Mouse (Mus musculus) spleen, postnatal 4 days (tissue): Measurements from ENCODE around the gene Iars2.

ENCODE experiments used
- DNase-seq, 2 experiments: peaks; one replicate each; pipeline ENCODE4 v3.0.0; 2022; ENCODE audit warnings: low spot score in 2 of 2

The Iars2 gene

DNA sequence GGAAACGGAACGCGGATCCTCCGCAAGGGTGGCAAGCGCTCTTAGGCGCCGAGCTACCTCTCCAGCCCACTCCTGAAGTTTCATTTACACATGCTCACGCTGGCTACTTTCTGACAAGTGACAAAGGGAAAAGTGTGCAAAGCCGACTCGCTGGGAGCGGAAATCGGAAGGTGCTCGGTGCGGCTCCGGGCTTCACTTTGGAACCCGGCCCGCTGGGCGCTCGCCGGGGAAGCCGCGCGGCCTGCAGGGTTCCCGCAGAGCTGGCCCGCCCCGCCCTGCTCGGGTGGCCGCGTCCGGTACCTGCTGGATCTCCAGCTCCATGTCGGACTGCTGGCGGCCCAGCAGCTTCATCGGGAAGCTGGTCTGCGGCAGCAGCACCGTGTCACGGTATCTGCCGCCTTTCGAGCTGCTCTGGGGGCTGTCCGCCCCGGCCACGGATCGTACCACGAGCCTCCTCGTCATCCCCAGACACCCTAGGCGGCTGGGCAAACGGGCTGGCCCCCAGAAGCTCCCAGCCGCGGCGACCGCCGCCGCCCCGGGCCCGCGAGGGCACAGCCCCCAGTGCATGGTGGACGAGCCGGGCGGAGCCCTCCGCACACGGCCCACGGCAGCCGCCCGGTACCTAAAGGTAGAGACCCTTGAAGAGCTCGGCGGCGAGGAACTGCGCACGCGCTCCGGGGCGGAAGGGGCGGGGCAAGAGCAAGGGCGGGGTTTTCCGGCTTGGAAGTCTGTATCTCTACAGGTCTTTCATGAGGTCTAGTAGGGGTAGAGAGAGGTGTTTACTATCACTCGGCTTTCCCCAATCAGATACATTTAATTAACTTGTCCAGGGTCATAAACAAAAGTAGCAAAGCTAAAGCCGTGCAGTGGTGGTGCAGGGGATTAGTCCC, at the start of gene Iars2:
Gene Iars2 (minus strand): TSS at position 676 of the 890 bp plus-strand sequence.
- DNase-seq, result peak; percentile 91 to 96

DNA sequence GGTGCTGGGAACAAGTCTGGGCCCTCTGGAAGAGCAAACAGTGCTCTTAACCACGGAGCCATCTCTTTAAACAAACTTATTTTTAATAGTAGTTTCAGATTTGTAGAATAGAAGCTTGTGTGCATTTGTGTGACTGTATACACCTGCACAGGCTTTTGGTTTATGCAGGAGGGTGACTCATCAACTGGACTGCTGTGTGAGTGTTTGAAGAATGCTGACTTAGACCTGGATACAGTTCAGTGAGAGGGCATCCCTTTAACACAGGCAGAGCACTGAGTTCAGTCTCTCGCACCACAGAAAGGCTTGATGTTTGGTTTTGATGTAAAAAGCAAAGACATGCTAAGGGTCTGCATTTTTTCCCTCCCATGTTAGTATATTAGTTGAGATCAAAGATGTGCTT, 48.2 kb upstream of the Iars2 start:
- no peak for DNase-seq

DNA sequence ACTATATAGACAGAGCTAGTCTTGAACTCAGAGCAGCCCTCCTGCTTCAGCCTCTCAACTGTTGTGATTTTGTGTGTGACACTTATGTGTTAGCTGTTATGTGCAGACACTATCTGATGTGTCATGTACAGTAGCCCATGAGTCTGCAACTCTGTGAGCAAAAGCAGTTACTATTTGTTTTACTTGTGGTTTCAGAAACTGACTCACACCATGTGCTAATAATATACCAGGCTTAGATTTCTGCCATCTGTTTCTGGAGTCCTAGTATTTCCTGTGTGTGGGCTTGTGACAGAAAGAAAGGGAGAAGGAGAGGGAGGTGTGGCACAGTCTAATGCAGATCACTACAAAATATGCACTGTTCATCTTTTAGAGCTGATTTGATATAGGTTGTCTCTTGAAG, 47.2 kb upstream of the Iars2 start:
- no peak for DNase-seq

DNA sequence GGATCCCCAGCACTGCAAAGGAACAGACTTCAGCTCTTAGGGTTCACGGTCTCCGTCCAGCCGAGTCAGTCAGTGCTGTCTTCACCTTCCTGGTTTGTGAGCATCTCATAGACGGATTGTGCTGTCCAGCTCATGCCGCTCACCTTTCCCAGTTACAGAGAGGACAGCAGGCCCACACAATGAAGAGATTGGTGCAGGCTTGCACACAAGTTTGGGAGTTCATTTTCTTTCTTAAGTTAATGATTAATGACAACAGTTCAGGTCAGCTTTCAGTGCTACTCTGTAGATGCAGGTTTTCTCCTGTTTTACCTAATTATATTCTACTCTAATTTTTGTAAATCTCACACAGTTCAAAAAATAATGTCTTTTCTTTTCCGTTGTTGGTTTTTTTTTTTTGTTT, 40.8 kb upstream of the Iars2 start:
- no peak for DNase-seq

DNA sequence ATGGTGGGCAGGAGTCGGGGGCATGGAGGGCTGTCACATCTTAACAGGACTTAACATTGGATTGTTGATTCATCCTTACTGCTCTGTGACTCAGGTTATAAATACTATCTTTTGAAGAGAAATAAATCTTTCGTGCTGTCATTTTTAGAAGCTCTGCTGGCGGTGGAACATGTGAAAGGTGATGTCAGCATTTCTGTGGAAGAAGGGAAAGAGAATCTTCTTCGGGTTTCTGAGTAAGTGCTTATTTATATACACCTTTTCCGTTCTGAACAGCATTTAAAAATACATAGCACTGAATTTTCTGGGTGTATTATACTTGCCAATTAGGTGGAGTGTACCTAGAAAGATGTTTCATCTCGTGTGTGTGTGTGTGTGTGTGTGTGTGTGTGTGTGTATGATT, 38.2 kb upstream of the Iars2 start:
- no peak for DNase-seq

DNA sequence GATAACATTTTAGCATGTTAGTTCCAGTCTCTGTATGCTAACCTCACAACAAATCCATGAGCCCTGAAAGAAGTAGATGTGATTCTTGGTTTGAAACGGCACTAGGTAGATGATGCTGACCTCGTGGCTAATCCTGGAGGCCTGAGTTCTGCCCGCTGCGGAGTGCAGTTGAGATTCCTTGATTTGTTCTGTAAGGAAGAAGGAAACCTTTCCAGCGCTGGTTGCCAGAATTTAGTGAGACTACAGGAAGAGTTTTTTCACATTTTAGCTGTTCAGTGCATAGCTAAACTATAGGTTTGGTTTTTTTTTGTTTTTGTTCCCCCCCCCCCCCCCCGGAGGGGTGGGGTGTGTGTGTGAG, 35.0 kb upstream of the Iars2 start:
- DNase-seq, result no peak

DNA sequence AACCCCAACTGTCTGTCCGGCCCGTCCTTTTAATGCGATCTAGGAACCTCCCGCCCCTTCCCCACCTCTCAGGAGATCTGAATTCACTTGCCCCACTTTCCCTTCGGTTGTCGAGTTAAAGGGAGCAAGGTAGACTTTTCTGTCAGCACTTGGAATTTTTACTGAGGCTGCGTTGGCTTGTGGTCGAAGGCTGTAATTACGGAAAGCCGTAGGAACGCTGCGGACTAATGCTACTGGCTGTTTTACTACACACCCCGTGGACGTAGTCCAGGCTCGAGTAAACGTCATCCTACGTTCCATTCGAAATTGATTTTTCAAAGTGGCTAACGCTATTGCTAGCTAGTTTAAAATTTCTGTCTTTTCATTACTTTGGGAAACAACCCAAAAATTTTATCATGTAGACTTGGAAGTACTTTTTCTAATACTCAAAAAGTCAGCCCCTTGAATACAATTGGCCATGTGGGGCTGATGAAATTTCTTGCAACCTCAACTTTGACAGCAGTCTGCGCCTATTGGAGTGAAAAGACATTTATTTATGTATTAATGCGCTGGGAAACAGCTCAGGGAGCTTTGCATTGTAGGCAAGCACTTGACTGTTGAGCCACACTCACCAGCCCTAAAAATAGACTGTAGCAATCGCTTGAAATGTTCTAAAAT, 34.5 kb upstream of the Iars2 start:
- DNase-seq, result peak in 1 of 2 experiments; percentile 26

DNA sequence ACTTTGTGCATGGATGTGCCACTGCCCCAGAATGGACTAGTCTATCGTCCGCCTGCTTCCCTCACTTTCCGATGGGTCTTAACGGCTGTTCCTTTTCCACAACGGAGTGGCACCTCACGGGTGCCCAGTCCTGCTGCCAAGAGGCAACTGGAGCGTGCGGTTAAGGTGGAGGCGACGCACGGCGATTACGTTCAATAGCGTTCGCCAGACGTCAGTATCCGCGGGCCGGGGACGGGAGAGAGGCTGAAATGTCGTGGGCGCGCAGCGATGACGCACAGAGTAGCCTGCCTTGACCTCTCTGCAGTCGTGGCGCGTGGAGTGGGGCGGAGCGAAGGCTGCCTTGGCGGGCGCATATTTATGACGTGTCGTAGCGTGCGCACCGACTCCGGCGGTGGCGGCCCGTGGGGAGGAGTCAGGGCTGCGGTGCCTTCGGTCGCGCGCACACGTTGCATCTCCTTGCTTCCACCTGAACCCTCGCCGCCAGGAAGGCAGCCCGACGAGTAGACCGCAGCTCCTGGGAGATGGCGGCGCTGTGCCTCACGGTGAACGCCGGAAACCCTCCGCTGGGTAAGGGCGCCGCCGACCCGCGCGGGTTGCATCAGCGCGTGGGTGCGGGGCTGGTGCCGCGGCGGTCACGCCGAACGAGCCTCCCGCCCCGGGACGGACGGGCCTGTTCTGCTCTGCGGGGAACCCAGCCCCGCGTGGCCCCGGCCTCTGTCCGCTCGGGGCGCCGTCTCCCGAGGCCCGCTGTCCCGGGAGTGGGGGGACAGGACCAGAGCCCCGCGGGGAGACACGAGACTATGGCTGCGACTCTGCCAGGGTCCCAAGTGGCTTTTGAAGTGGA, 33.7 kb upstream of the Iars2 start, which contains the start of gene Eprs:
Gene Eprs (plus strand): TSS at position 368 of the 844 bp plus-strand sequence.
- peak; percentile 99 for DNase-seq

DNA sequence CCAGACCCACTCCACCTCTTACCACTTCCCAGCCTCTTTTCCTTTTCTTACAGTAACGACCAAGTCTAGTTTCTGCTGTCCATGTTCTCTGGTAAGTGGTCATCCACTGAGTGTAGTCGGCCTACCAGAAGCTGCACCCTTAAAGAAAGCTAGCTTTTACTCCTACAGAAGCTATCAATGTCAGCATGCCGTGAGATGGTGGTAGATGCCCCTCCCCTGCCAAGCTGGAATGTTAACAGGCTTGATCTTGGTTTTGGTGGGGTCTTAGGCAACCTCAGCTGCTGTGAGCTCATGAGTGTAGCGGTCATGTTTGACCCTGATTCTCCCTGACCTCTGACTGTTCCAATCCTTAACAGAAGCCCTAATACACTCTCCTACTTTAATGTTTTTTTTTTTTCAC, 29.0 kb upstream of the Iars2 start:
- DNase-seq, result no peak

DNA sequence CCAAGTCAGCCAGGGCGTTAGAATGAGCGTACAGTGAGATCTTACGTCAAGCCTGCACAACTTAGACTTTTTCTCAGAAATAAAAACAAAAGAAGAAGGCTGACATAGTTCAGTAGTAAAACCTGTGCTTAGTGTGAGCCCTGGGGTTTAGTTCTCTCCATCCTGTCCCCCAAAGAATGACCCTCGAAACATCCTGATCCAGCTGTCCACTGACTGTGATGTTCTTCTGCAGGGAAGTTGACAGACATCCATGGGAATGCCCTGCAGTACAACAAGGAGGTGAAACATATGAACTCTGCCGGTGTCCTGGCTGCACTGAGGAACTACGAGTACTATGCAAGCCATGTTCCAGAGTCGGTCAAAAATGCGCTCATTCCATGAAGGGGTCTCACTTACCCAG, 27.1 kb upstream of the Iars2 start:
- DNase-seq, result no peak

DNA sequence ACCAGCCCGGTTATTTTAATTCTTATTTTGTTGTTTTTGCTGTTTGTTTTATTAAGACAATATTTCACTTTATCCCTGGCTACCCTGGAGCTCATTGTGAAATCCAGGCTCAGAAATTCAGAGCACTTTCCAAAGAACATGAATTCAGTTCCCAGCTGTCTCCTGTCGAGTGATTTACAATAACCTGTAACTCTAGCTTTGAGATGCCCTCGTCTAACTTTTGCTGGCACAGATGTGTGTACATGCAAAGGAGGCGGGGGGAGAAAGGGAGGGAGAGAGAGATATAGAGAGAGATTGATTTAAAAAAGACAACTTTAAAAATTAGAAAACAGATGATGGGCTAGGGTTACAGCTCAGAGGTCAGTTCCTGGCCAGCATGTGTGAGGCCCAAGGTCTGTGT, 25.5 kb upstream of the Iars2 start:
- DNase-seq, result no peak

DNA sequence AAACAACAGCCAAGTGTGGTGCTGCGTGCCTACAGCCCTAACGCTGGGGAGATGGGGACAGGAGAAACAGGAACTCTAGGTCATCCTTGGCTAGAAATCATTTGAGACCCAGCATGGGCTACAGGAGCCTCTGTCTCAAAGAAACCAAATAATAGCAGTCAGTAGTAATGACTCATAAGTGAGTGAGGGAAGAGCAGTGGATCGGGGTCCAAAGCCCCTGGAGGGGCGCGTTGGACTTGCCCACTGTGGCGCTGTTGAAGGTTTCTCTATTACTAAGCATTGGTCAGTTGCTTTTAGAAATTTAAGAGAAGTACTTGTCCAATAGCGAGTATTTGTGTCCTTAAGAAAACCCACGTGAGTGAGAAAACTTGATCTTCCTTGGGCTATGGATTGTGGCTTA, 24.2 kb upstream of the Iars2 start:
- no peak for DNase-seq

DNA sequence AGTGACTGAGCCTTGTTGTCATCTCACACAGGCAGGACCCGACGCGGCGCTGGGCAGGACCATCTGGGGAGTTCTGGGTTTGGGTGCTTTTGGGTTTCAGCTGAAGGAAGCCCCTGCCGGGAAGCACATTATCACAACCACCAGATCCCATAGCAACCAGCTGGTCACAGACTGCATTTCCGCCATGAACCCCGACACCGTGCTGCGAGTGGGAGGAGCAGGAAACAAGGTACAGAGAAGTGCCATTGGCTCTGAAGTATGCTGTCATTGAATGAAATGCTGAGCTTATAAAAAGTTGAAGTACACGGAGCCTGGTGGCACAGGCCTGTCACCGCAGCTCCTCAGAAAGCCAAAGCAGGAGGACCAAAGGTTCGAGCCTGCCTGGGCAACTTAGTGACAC, 23.0 kb upstream of the Iars2 start:
- no peak for DNase-seq

DNA sequence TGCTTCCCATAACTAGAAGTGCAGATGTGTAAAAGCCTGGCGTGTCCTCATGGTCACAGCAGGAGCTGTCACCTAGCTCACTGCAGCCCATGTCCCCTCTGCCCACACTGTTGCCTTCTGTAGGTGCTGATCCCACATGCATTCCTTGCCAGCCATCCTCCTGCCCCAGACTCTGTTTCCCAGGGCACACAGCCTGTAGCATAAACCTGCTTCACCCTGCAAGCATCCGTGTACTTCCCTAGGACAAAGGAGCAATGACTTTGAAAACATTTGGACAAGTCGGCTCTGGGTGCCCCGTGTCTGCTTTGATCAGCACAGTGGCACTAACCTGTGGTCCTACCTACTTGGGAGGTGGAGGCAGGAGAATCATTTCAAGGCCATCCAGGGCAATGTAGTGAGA, 21.4 kb upstream of the Iars2 start:
- DNase-seq, result no peak

DNA sequence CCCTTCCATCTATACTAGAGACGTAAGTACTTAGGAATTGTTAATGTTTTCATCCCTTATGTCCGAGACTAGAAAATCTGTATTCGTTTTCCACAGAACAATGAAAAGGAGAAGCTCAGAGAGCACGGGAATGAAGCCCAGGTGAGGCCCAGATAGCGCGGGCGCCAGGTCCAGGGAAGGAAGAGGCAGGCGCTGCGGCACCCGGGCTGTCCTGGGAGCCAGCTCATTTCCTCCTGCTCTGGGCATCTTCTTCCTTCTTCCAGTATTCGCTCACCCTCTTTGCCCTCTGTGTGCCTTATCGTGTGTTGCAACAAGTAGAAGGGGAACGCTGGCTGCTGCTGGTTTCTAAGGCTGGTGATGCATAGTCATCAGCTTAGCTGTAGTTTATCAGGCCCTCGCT, 20.5 kb upstream of the Iars2 start:
- no peak for DNase-seq

DNA sequence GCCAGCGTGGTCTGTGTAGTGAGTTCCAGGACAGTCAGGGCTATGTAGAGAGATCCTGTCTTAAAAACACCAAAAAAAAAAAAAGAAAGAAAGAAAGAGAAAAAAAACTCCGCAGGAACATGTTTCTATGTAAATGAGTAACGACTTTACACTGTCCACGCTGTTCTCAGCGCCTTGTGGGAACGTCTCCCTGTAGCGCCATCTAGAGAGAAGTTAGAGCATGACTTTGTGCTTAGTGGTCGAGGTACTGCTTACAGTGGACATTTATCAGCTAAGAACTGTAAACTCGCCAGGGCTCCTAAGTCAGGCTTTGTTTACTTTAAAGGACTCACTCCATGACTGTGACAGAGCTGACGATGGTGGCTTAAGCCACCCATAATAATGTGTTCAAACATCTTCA, 17.0 kb upstream of the Iars2 start:
- DNase-seq, result no peak

DNA sequence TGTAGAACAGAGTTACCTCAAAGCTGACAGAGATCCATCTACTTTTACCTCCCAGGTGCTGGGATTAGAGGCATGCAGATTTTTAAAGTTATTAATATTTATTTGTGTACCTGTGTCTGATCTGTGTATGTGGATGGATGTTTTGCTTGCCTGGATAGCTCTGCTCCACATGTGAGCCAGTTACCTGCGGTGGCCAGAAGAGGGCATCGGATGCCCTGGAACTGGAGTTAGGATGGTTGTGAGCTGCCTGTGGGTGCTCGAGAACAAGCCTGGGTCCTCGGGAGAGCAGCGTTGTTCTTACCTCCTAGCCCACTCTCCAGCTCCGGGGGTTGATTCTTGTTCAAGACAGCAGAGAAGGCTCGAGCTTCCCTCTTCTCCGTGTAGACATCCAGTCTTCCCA, 14.2 kb upstream of the Iars2 start:
- DNase-seq, result no peak

DNA sequence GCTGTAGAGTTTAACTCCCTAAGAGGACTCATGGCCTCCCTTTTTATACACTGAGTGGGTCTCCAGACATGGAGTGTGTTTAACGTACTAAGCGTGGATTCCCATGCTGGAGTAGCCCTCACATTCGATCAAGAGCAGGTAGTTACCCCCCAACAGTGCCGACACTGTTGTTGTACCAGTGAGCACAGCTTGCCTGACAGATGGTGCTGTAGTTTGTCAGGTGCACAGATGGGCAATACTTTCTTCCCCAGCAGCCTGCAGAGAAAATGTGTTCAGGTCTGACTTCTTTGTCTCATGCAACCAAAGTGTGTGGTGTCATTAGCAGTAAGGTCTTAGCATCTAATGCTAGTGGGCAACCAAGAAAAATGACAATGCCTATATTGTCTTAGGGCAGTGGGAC, 13.2 kb upstream of the Iars2 start:
- no peak for DNase-seq

DNA sequence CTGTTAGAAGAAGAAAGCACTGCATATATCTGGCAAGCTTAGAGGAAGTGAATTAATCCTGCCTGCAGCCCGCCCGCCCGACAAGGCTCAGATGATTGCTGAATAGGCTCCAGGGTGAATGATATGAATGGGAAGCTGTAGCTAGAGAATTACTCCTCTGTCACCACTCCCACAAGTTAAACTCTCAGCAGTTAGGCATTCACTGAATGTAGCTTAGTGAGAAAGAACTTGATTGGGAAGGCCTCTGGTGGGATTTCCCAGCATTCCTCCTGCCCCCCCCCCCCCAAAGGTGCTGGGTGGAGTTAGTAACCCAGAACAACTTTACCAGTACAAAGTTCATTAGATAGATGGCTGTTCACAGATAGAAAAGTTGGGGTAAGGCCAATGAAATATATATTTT, 7.3 kb upstream of the Iars2 start:
- DNase-seq, result no peak

DNA sequence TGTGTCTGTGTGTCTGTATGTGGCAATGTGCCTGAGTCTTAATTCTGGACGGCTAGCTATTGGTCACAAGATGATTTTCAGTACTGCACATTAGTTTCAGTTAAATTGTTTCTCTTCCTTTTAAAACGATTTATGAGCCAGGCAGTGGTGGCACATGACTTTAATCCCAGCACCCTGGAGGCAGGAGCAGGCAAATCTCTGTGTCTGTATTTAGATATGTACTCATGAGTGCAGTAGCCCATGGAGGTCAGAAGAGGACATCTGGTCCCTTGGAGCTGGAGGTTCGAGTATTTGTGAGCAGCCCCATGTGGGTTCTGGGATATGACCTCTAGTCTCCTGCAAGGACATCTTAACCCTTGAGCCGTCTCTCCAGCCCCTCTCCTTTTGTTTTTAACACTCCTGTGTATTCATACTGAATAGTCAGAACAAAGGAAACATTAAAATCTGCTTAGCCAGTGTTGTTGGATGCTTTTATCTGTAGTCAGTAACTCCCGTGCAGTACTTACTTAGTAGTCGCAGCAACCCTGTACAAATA, 6.1 kb upstream of the Iars2 start:
- no peak for DNase-seq

DNA sequence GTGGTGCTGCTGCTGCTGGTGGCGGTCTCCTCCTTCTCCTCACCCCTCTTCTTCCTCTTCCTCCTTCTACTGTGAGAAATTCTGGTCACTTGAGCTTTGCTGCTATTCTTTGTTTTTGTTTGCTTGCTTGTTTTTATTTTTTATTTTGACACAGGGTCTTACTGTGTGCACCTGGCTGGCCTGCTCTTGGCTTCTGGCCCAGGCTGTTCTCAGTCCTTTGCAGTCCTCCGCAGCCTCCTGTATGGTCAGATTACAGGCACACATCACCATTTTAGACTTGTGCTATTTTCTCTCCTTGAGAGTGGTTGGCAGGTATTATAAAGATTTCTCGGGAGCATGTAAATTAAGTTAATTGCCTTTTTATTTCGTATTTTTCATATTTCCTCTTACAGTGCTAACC, 4.9 kb upstream of the Iars2 start:
- DNase-seq, result no peak

DNA sequence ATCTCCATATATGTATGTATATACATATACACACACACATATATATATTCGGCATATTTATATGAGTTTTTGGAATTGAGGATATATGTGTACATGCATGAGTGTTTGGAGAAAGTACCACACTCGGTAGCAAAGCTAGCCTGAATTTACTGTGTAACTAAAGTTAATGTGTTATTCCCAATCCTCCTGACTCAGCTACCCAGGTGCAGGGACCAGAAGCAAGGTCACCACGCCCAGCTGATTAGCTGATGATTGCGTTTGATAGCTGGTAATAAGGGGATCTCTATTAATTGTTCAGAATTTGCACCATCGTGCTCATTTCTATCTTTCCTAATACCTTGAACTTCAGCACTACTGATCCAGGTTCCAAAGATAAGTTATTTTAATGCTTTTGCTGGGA, 4.5 kb upstream of the Iars2 start:
- no peak for DNase-seq
